Mouse (Mus musculus) ES-Bruce4 (cell line): Measurements from ENCODE around the gene Heatr5a. TPM values are rescaled to one million over a fixed set of nuclear protein-coding genes. Genes with fewer than 3 reads are reported as not detected.

Source experiments
- H3K27ac ChIP-seq: 2 replicates; pipeline ENCODE4 v1.5.1; 2012; ENCODE audit warnings: low read length, inconsistent platforms; ENCODE audit not compliant: insufficient read depth
- H3K27me3 ChIP-seq: 2 replicates; pipeline ENCODE4 v1.6.1; 2012; ENCODE audit warnings: mild to moderate bottlenecking, low read length, inconsistent platforms; ENCODE audit not compliant: control insufficient read depth, poor library complexity, insufficient read depth, severe bottlenecking
- H3K36me3 ChIP-seq: 2 replicates; pipeline ENCODE4 v1.6.1; 2012; ENCODE audit warnings: inconsistent platforms, mild to moderate bottlenecking, low read length, moderate library complexity; ENCODE audit not compliant: control insufficient read depth, poor library complexity, insufficient read depth, severe bottlenecking
- H3K4me1 ChIP-seq: one replicate; pipeline ENCODE4 v1.8.1; 2011; ENCODE audit warnings: low read length; ENCODE audit not compliant: control insufficient read depth, insufficient read depth
- H3K4me3 ChIP-seq: 2 replicates; pipeline ENCODE4 v1.5.1; 2011; ENCODE audit warnings: low read depth, mild to moderate bottlenecking, low read length
- H3K9ac ChIP-seq: 2 replicates; pipeline ENCODE4 v1.6.1; 2012; ENCODE audit warnings: low read depth, mild to moderate bottlenecking, inconsistent platforms; ENCODE audit not compliant: poor library complexity, severe bottlenecking
- H3K9me3 ChIP-seq: replicated peaks from 2 replicates; pipeline ENCODE4 v1.6.1; 2012; ENCODE audit warnings: mild to moderate bottlenecking, low read length, inconsistent platforms; ENCODE audit not compliant: control insufficient read depth, poor library complexity, insufficient read depth, severe bottlenecking
- CTCF ChIP-seq: IDR thresholded peaks from one replicate; pipeline ENCODE4 v1.8.1; 2011; ENCODE audit warnings: low read depth, low read length
- EP300 ChIP-seq: IDR thresholded peaks from 2 replicates; pipeline ENCODE4 v1.6.1; 2011; ENCODE audit warnings: low read depth, low read length; ENCODE audit not compliant: insufficient read depth
- POLR2A ChIP-seq: IDR thresholded peaks from one replicate; pipeline ENCODE4 v1.8.1; 2011; ENCODE audit warnings: low read length; ENCODE audit not compliant: insufficient read depth
- polyA plus RNA-seq: library from polyadenylated mRNA; stranded (reverse); fragments of >200 nt; gene quantifications from 2 replicates; pipeline ENCODE4 v1.2.4, GENCODE M21; 2011; ENCODE audit warnings: low read depth; ENCODE audit not compliant: missing spikeins, insufficient read depth, insufficient read length

The Heatr5a gene
- polyA plus RNA-seq, 1 experiment = 36.3 TPM

- Histone ChIP-seq H3K36me3 (no peaks in the 10 kb centered on the region; the same call in 1 of the 2 replicates), H3K4me3 (no peak overlapping the region), H3K27ac (no peak overlapping the region), H3K9ac (no peak overlapping the region), H3K4me1 (no peaks in the 10 kb centered on the region), H3K9me3 (no peaks in the 10 kb centered on the region), H3K27me3 (no peaks in the 10 kb centered on the region)
- TF ChIP-seq EP300 (no peak), POLR2A (no peak), CTCF (no peak)
Observed at GRCm38 (mm10) chr12:51909202-51909601, 61.9 kb downstream of the Heatr5a start.

DNA sequence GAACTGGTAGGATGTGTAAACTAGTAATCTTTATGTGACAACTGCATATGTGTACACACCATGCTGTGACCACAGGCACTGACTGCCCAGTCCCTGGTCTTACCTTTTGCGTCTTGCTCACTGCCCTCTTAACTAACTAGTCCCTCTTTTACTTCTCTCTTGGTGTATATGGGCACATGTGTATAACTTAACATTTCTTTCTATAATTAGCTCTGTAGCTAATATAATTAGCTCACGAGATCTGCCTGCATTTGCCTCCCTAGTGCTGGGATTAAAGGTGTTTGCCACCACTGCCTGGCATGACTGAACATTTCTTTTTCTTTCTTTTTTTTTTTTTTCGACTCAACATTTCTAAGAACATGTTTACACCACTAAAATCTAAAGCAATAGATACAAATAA lies 63.6 kb downstream of the Heatr5a start:
- no peaks in the 10 kb centered on the region for H3K9me3 ChIP-seq
- H3K27me3 ChIP-seq = no peaks in the 10 kb centered on the region
- no peaks in the 10 kb centered on the region for H3K36me3 ChIP-seq
- H3K27ac ChIP-seq = no peak overlapping the region
- H3K9ac ChIP-seq = no peak overlapping the region
- H3K4me1 ChIP-seq = no peaks in the 10 kb centered on the region
- TF ChIP-seq POLR2A = no peak
- no peak for TF ChIP-seq CTCF
- no peak for TF ChIP-seq EP300
- no peak overlapping the region for H3K4me3 ChIP-seq

- no peaks in the 10 kb centered on the region for H3K27me3 ChIP-seq
- no peak overlapping the region for H3K9ac ChIP-seq
- peaks cover 7% of the 10 kb centered on the region; the same call in 1 of the 2 replicates for H3K36me3 ChIP-seq
- H3K4me3 ChIP-seq = no peak overlapping the region
- no peak overlapping the region for H3K27ac ChIP-seq
- no peaks in the 10 kb centered on the region for H3K4me1 ChIP-seq
- H3K9me3 ChIP-seq = no peaks in the 10 kb centered on the region
- no peak for TF ChIP-seq CTCF
- no peak for TF ChIP-seq EP300
- TF ChIP-seq POLR2A = no peak
Observed at GRCm38 (mm10) chr12:51900551-51900950, 70.6 kb downstream of the Heatr5a start.

- no peaks in the 10 kb centered on the region for H3K27me3 ChIP-seq
- TF ChIP-seq POLR2A (no peak), CTCF (no peak), EP300 (no peak)
- H3K4me3 ChIP-seq = no peak overlapping the region
- no peaks in the 10 kb centered on the region for H3K9me3 ChIP-seq
- no peak overlapping the region for H3K9ac ChIP-seq
- peaks cover 12% of the 10 kb centered on the region for H3K36me3 ChIP-seq
- H3K27ac ChIP-seq = no peak overlapping the region
- no peaks in the 10 kb centered on the region for H3K4me1 ChIP-seq
Observed at GRCm38 (mm10) chr12:51896901-51897300, 74.2 kb downstream of the Heatr5a start.

DNA sequence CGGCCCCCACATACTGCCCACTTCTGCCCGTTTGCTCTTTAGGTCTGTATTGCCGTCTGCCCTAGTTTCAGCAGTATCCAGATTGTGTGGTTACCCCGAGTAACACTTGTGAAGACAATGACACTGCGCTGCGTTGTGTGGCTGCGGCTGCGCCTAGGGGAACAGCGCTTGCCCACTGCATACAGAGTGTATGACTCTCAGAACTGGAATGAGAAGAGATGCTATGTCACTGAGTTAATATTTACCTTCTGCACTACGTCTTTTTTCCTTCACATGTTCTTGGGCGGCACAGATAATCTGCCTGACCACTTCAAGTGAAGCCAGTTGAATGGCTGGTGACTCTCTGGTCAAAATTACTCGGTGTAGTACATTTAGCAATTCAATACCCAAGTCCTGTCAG lies 82.5 kb downstream of the Heatr5a start:
- TF ChIP-seq CTCF (no peak), POLR2A (no peak), EP300 (no peak)
- H3K36me3 ChIP-seq = peaks cover 10% of the 10 kb centered on the region
- H3K4me1 ChIP-seq = no peaks in the 10 kb centered on the region
- H3K9me3 ChIP-seq = no peaks in the 10 kb centered on the region
- no peak overlapping the region for H3K4me3 ChIP-seq
- no peak overlapping the region for H3K27ac ChIP-seq
- no peak overlapping the region for H3K9ac ChIP-seq
- H3K27me3 ChIP-seq = no peaks in the 10 kb centered on the region

DNA sequence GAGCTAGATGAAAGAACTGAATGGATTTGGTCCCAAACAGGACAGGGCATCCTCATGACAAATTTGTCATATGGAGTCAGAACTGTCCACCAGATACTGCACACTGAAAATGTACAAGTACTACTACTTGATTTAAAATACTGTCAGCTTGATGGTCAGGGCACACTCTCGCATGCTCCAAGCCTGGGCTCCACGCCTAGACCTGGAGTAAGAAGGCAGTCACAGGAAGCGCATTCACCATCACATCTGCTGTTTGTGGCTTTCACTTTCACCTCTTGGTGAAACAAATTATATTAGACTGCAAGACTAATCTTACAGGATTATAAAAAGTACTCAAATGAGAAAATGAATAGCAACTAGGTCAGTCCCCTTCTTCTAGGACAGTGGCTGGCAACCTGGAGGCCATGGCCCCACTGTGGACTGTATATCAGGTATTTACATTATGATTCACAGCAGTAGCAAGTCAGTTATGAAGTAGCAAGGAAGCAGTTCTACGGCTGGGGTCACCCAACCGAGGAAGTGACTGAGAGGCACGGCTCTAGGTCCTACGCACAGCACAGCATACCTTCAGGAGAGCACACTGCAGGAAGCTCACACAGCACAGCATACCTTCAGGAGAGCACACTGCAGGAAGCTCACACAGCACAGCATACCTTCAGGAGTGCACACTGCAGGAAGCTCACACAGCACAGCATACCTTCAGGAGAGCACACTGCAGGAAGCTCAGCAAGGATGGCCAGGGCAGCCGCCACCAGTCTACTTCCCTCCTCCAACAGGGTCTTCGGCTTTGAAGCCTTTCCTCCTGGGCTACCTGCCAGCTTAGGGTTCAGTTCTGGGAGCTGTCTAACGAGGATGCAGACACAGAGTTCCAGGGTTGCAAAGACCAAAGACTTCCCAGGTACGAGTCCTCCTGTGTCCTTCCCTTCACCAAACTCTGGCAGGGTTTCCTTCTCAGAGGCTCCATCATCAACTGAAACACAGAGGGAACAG lies 83.5 kb downstream of the Heatr5a start:
- Histone ChIP-seq H3K27me3 (no peaks in the 10 kb centered on the region), H3K27ac (no peak overlapping the region), H3K9ac (no peak overlapping the region), H3K36me3 (peaks cover 8% of the 10 kb centered on the region), H3K9me3 (no peaks in the 10 kb centered on the region), H3K4me3 (no peak overlapping the region), H3K4me1 (no peaks in the 10 kb centered on the region)
- TF ChIP-seq EP300 (no peak), POLR2A (no peak), CTCF (no peak)
